ENCODE assay signal across 20 mouse cellular contexts in the genomic region with DNA sequence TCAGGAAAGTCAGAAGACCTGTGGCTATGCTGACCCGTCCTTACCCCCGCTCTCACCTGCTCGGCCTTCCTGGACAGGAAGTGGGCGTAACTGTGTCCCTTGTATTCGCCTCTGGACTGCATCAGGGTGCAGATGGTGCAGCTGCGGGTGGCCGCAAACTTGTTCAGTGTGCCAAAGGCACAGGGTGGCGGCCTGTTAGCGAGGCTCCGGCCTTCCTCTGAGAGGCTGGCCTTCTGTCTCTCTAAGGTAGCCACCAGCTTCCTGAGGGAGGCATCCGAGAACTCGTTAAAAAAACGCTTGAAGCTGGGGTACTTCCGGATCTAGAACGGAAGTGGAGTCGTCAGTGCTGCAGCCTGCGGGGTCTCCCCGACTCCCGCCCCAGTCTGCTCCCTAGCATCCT. TPM values are rescaled to one million over a fixed set of nuclear protein-coding genes. Genes with fewer than 3 reads are reported as not detected.
A peak's percentile ranks its signal among the peaks of the same experiment; 100 is the strongest.
DNase-seq lines count a peak whose midpoint lies in the region; TF ChIP-seq lines count a peak whose summit lies in the region.
"Had no signal": no experiment of that assay in that cellular context is flagged by ENCODE, and none has a peak within 500 bp of the region (broad histone marks: within the 10 kb centered on the region; RNA-seq: fewer than 3 reads in every experiment).

No protein-coding gene starts in this region.

- H3K27me3 ChIP-seq in CH12.LX (replicated peaks): peaks cover 3% of the 10 kb centered on the region
- H3K27me3 ChIP-seq: neural tube, embryonic 12.5 days had no signal

- H3K4me3 ChIP-seq in CH12.LX (replicated peaks in 1 of 3; ENCODE audit: low read depth in 2 of 3, low read length in 2 of 3, poor library complexity in 1 of 3): peak overlapping the region; percentile 64 to 84 (median 78)
- H3K4me3 ChIP-seq: neural tube, embryonic 12.5 days had no signal

- intact Hi-C loops in left cerebral cortex, postnatal 4 days (cut with DNase I): no loop called here

- H3K27ac ChIP-seq in CH12.LX (ENCODE audit: insufficient read depth, low read depth): peak overlapping the region; percentile 67
- H3K27ac ChIP-seq: neural tube, embryonic 12.5 days had no signal

- TF ChIP-seq CTCF in CH12.LX (conservative IDR thresholded peaks at IDR 0.05 in 1 of 2, IDR thresholded peaks at IDR 0.05 in 1 of 2; ENCODE audit: low read depth in 2 of 2, low read length in 2 of 2): no peak

- peaks cover 2 to 21% of the 10 kb centered on the region in 2 experiments for H3K36me3 ChIP-seq in CH12.LX (replicated peaks in 1 of 2; ENCODE audit: control insufficient read depth in 1 of 2, insufficient read depth in 1 of 2, low read length in 1 of 2)
- H3K36me3 ChIP-seq: neural tube, embryonic 12.5 days had no signal

- H3K4me2 ChIP-seq in CH12.LX (ENCODE audit: insufficient read depth, low read depth, poor library complexity, severe bottlenecking): peak overlapping the region; percentile 84; the same call in 1 of the 2 replicates
- H3K4me2 ChIP-seq: heart, embryonic 11.5 days; neural tube, embryonic 12.5 days had no signal

- TF ChIP-seq RAD21 in CH12.LX (IDR thresholded peaks at IDR 0.05; ENCODE audit: low read depth, low read length): no peak

- peaks cover 13 to 37% of the 10 kb centered on the region in 2 experiments for H3K4me1 ChIP-seq in CH12.LX (ENCODE audit: control insufficient read depth in 1 of 2, insufficient read depth in 2 of 2)
- H3K4me1 ChIP-seq: neural tube, embryonic 12.5 days had no signal

- in situ Hi-C loops in CH12.LX (cut with MboI; ENCODE audit: low pct_ligation_motif_present, low pct_unique_long_range_greater_than_20kb, low sequenced_read_pairs): loop anchor here (10.0 kb wide), 1 partner anchor 205 kb away; the partner anchor contains the start of genes Mapk14 and Slc26a8

- H3K9ac ChIP-seq in CH12.LX (ENCODE audit: insufficient read depth, low read depth): peak overlapping the region; percentile 75
- H3K9ac ChIP-seq: forebrain, postnatal 0 days; neural tube, embryonic 12.5 days had no signal

- DNase-seq in left cerebral cortex, postnatal 4 days: peak; percentile 83
- DNase-seq in left cerebral cortex, adult 11 months (ENCODE audit: low spot score): no peak
- peak; percentile 43 for DNase-seq in CH12.LX (ENCODE audit: extremely low read depth)
- DNase-seq in cerebellum, adult 11-12 months: peak; percentile 81
- peak; percentile 63 to 77 for DNase-seq in cerebellum, postnatal 36 days
- no peak for DNase-seq in adrenal gland, postnatal 14 days
- no peak for DNase-seq in lung, postnatal 10 days
- DNase-seq: forebrain, postnatal 0 days; gastrocnemius, postnatal 14 days; lung, adult 18-20 months; right cerebral cortex, postnatal 14 days; thymus, postnatal 36 days had no signal

- peaks cover 4% of the 10 kb centered on the region; the same call in 1 of the 2 replicates for H3K79me2 ChIP-seq in CH12.LX (replicated peaks; ENCODE audit: control insufficient read depth, extremely low read depth, insufficient read depth, poor library complexity, severe bottlenecking)

- TF ChIP-seq EP300 in CH12.LX (IDR thresholded peaks at IDR 0.05; ENCODE audit: low read length): no peak

- H3K9me3 ChIP-seq in CH12.LX (replicated peaks; ENCODE audit: low read length): peaks cover 14% of the 10 kb centered on the region
- H3K9me3 ChIP-seq: neural tube, embryonic 12.5 days had no signal

- peak; percentile 79 for TF ChIP-seq POLR2A in CH12.LX (IDR thresholded peaks at IDR 0.05; ENCODE audit: low read depth, low read length)

- dilution Hi-C loops in CH12.LX (cut with MboI; ENCODE audit: extremely low pct_ligation_motif_present, extremely low pct_unique_long_range_greater_than_20kb, low sequenced_read_pairs): no loop called here

TF ChIP-seq in CH12.LX, 34 proteins besides CTCF, POLR2A, EP300 and RAD21:
- TF ChIP-seq ZNF384 (IDR thresholded peaks at IDR 0.05; ENCODE audit: low read depth, low read length) (peak; percentile 93), POLR2AphosphoS2 (IDR thresholded peaks at IDR 0.05; ENCODE audit: low read depth, low read length) (no peak), MAFK (IDR thresholded peaks at IDR 0.05; ENCODE audit: insufficient replicate concordance, low read length) (no peak), NRF1 (IDR thresholded peaks at IDR 0.05; ENCODE audit: low read depth, low read length) (no peak), ZMIZ1 (IDR thresholded peaks at IDR 0.05; ENCODE audit: low read depth, low read length) (peak; percentile 51), JUN (IDR thresholded peaks at IDR 0.05; ENCODE audit: insufficient read depth, low read depth, low read length) (no peak), SIN3A (IDR thresholded peaks at IDR 0.05; ENCODE audit: low read length) (peak; percentile 66; the same call in 1 of the 2 replicates), ZC3H11A (IDR thresholded peaks at IDR 0.05; ENCODE audit: low read depth, low read length) (no peak), NELFE (IDR thresholded peaks at IDR 0.05; ENCODE audit: low read depth, low read length) (peak; percentile 55; the same call in 1 of the 2 replicates), ZKSCAN1 (IDR thresholded peaks at IDR 0.05; ENCODE audit: borderline replicate concordance, low read depth, low read length) (no peak), CHD2 (IDR thresholded peaks at IDR 0.05; ENCODE audit: low read length) (0 out of 2 replicates have a peak, but pooled peaks have one; percentile 32), RCOR1 (conservative IDR thresholded peaks at IDR 0.05; ENCODE audit: low read depth, low read length) (no peak), MAX (IDR thresholded peaks at IDR 0.05; ENCODE audit: low read length) (no peak), PAX5 (IDR thresholded peaks at IDR 0.05; ENCODE audit: low read length) (no peak), MEF2A (IDR thresholded peaks at IDR 0.05; ENCODE audit: borderline replicate concordance, low read depth, low read length) (no peak), GABPA (IDR thresholded peaks at IDR 0.05; ENCODE audit: insufficient replicate concordance, low read depth, low read length) (no peak; the same call in 1 of the 2 replicates), SMC3 (IDR thresholded peaks at IDR 0.05; ENCODE audit: low read depth, low read length) (no peak), TCF12 (IDR thresholded peaks at IDR 0.05; ENCODE audit: low read depth, low read length) (peak; percentile 64; the same call in 1 of the 2 replicates), E2F4 (IDR thresholded peaks at IDR 0.05; ENCODE audit: insufficient replicate concordance, low read depth, low read length) (no peak), HCFC1 (IDR thresholded peaks at IDR 0.05; ENCODE audit: low read depth, low read length) (peak; percentile 65), ETS1 (conservative IDR thresholded peaks at IDR 0.05; ENCODE audit: low read depth, low read length) (no peak), ELF1 (IDR thresholded peaks at IDR 0.05; ENCODE audit: low read depth, low read length) (peak; percentile 89), BHLHE40 (IDR thresholded peaks at IDR 0.05; ENCODE audit: low read depth, low read length) (peak; percentile 48; the same call in 1 of the 2 replicates), UBTF (IDR thresholded peaks at IDR 0.05; ENCODE audit: low read depth, low read length) (no peak), MAZ (IDR thresholded peaks at IDR 0.05; ENCODE audit: low read depth, low read length) (0 out of 2 replicates have a peak, but pooled peaks have one; percentile 56), USF2 (conservative IDR thresholded peaks at IDR 0.05; ENCODE audit: low read depth, low read length) (no peak), MXI1 (IDR thresholded peaks at IDR 0.05; ENCODE audit: low read depth, low read length) (no peak), JUND (conservative IDR thresholded peaks at IDR 0.05; ENCODE audit: low read depth, low read length) (no peak), MYC (IDR thresholded peaks at IDR 0.05; ENCODE audit: low read depth, low read length) (0 out of 2 replicates have a peak, but pooled peaks have one; percentile 28), TBP (conservative IDR thresholded peaks at IDR 0.05; ENCODE audit: low read depth, low read length) (peak; percentile 58; the same call in 1 of the 2 replicates), CHD1 (IDR thresholded peaks at IDR 0.05; ENCODE audit: low read depth, low read length) (no peak), IRF4 (IDR thresholded peaks at IDR 0.05; ENCODE audit: low read depth, low read length) (0 out of 2 replicates have a peak, but pooled peaks have one; percentile 9), KAT2A (IDR thresholded peaks at IDR 0.05; ENCODE audit: insufficient replicate concordance, low read length) (no peak), USF1 (IDR thresholded peaks at IDR 0.05; ENCODE audit: low read depth, low read length) (no peak)
TF ChIP-seq in CH12.LX: peak in this region for 13.

RNA-seq across cellular contexts. Expression of gene 4930539E08Rik, which starts 15.7 kb away (rescaled TPM):
- 1 to 10 TPM; 3.0 to 6.7 TPM for total RNA-seq in left cerebral cortex, postnatal 4 days (2021)
- total RNA-seq in CH12.LX (2012; rRNA removed): 1.4 TPM in 2 replicates
- total RNA-seq in CH12.LX (2014; rRNA removed): 0.57 and 0.62 TPM in 2 replicates
- polyA plus RNA-seq in CH12.LX (2012; ENCODE audit: insufficient read length, low read depth): 1.2 and 1.4 TPM in 2 replicates
- not detected in 2 replicates for total RNA-seq in adrenal gland, postnatal 14 days (2021)
- polyA plus RNA-seq: heart, embryonic 11.5 days had no signal

RNA-seq across cellular contexts. Expression of gene Pnpla1, which starts 41.2 kb away (rescaled TPM):
- under 1 TPM; 0.22 to 0.42 TPM for total RNA-seq in left cerebral cortex, postnatal 4 days (2021)
- not detected in 2 replicates for total RNA-seq in CH12.LX (2012; rRNA removed)
- total RNA-seq in CH12.LX (2014; rRNA removed): not detected in 2 replicates
- polyA plus RNA-seq in CH12.LX (2012; ENCODE audit: insufficient read length, low read depth): not detected in 2 replicates
- 0.15 TPM in 1 of 2 replicates, not detected in the other for total RNA-seq in adrenal gland, postnatal 14 days (2021)
- total RNA-seq: forebrain, postnatal 0 days had no signal
- polyA plus RNA-seq: embryonic facial prominence, embryonic 11.5 days; kidney, embryonic 14.5 days; neural tube, embryonic 12.5 days had no signal

RNA-seq across cellular contexts. Expression of gene Pxt1, which starts 44.2 kb away (rescaled TPM):
- not detected for total RNA-seq in left cerebral cortex, postnatal 4 days (2021)
- total RNA-seq in CH12.LX (2012; rRNA removed): not detected in 2 replicates
- not detected in 2 replicates for total RNA-seq in CH12.LX (2014; rRNA removed)
- not detected in 2 replicates for polyA plus RNA-seq in CH12.LX (2012; ENCODE audit: insufficient read length, low read depth)
- 0.64 and 1.3 TPM in 2 replicates for total RNA-seq in adrenal gland, postnatal 14 days (2021)
- total RNA-seq: forebrain, postnatal 0 days; gastrocnemius, postnatal 14 days; heart, postnatal 4 days; left cerebral cortex, adult 8-10 months had no signal
- polyA plus RNA-seq: embryonic facial prominence, embryonic 11.5 days; forebrain, postnatal 0 days; heart, embryonic 11.5 days; intestine, embryonic 14.5 days; neural tube, embryonic 12.5 days; stomach, embryonic 14.5 days had no signal

RNA-seq across cellular contexts. Expression of gene Kctd20, which starts 52.3 kb away (rescaled TPM):
- 100 to 1,000 TPM in 1 of 2 experiments, 10 to 100 TPM in 1; 99.1 to 109 TPM for total RNA-seq in left cerebral cortex, postnatal 4 days (2021)
- 40.1 and 41.3 TPM in 2 replicates for total RNA-seq in CH12.LX (2012; rRNA removed)
- 62.9 and 68.5 TPM in 2 replicates for total RNA-seq in CH12.LX (2014; rRNA removed)
- 68.6 and 85.2 TPM in 2 replicates for polyA plus RNA-seq in CH12.LX (2012; ENCODE audit: insufficient read length, low read depth)
- 71.6 and 79.3 TPM in 2 replicates for total RNA-seq in adrenal gland, postnatal 14 days (2021)

Comparison
In these comparisons a context has a peak if more than half of its experiments do, and no peak if none do; other contexts are left out.
1. DNase-seq: peak in left cerebral cortex, postnatal 4 days (single experiment), CH12.LX (single experiment), cerebellum, adult 11-12 months (single experiment) and cerebellum, postnatal 36 days (2 of 2); none in left cerebral cortex, adult 11 months (single experiment), adrenal gland, postnatal 14 days (single experiment) and lung, postnatal 10 days (single experiment).